Mouse (Mus musculus) cerebellum, adult (tissue): Measurements from ENCODE around the gene Msn.

Source experiments
- ATAC-seq: cut with Nextera tagmentation; 2 replicates; pipeline ENCODE4 v1.9.2; 2017; ENCODE audit warnings: mild to moderate bottlenecking, moderate library complexity, mixed read lengths; ENCODE audit not compliant: insufficient number of reproducible peaks, low FRiP score, low TSS enrichment

Msn gene

GRCm38 (mm10) chrX:96095509-96096499 lies at the start of gene Msn:
Gene Msn (plus strand): TSS chrX:96096042.
- 0 out of 2 replicates have a peak, but pooled peaks have one; percentile 45 for ATAC-seq

GRCm38 (mm10) chrX:96052798-96053197 lies 43.0 kb upstream of the Msn start:
- ATAC-seq = no peak

- ATAC-seq = no peak
These were observed 18.1 kb upstream of the Msn start for GRCm38 (mm10) chrX:96077747-96078146.

- ATAC-seq = no peak
These were observed 9.6 kb upstream of the Msn start for GRCm38 (mm10) chrX:96086259-96086658.

GRCm38 (mm10) chrX:96096513-96097210 lies 820 bp downstream of the Msn start:
- no peak for ATAC-seq

- ATAC-seq = no peak
These were observed 1.7 kb downstream of the Msn start for GRCm38 (mm10) chrX:96097491-96097970.

- ATAC-seq = no peak
These were observed 3.2 kb downstream of the Msn start for GRCm38 (mm10) chrX:96099003-96099402.

- no peak for ATAC-seq
These were observed 11.8 kb downstream of the Msn start for GRCm38 (mm10) chrX:96107427-96108291.

GRCm38 (mm10) chrX:96113106-96113634 lies 17.3 kb downstream of the Msn start:
- ATAC-seq = no peak

GRCm38 (mm10) chrX:96115501-96115900 lies 19.7 kb downstream of the Msn start:
- no peak for ATAC-seq

GRCm38 (mm10) chrX:96117366-96117765 lies 21.5 kb downstream of the Msn start:
- ATAC-seq = no peak

GRCm38 (mm10) chrX:96119997-96120396 lies 24.2 kb downstream of the Msn start:
- no peak for ATAC-seq

GRCm38 (mm10) chrX:96121912-96122311 lies 26.1 kb downstream of the Msn start:
- no peak for ATAC-seq

GRCm38 (mm10) chrX:96126803-96127202 lies 31.0 kb downstream of the Msn start:
- ATAC-seq = no peak

- ATAC-seq = no peak
These were observed 34.3 kb downstream of the Msn start for GRCm38 (mm10) chrX:96130139-96130538.

- ATAC-seq = no peak
These were observed 34.8 kb downstream of the Msn start for GRCm38 (mm10) chrX:96130663-96131062.

- ATAC-seq = no peak
These were observed 37.4 kb downstream of the Msn start for GRCm38 (mm10) chrX:96133260-96133659.

- no peak for ATAC-seq
These were observed 38.4 kb downstream of the Msn start for GRCm38 (mm10) chrX:96134243-96134661.

- no peak for ATAC-seq
These were observed 39.2 kb downstream of the Msn start for GRCm38 (mm10) chrX:96134840-96135580.
